Mouse (Mus musculus) spleen, embryonic (tissue): ENCODE measurements around the gene Olfr444.

Source experiments
- CTCF ChIA-PET: fragments of 350-600 bp; sonication (Branson Sonifier 250); formaldehyde crosslinking; loops from one replicate; lab custom pipeline; 2022; lab: Charles Lee

Olfr444 gene

GRCm38 (mm10) chr6:42948767-42949166 is at the start of gene Olfr444:
Gene Olfr444 (plus strand): TSS chr6:42949067.
- CTCF ChIA-PET = no interaction called here

GRCm38 (mm10) chr6:42900345-42900744 is 48.5 kb upstream of the Olfr444 start:
- CTCF ChIA-PET = no interaction called here

- CTCF ChIA-PET = no interaction called here
These were observed 40.3 kb upstream of the Olfr444 start, which contains the start of gene Olfr447 for GRCm38 (mm10) chr6:42908578-42908977. Gene Olfr447 (plus strand): TSS chr6:42908878.

- CTCF ChIA-PET = no interaction called here
These were observed 27.8 kb upstream of the Olfr444 start, which contains the start of gene Olfr446 for GRCm38 (mm10) chr6:42921077-42921476. Gene Olfr446 (plus strand): TSS chr6:42921377.

- CTCF ChIA-PET = no interaction called here
These were observed 31.5 kb downstream of the Olfr444 start for GRCm38 (mm10) chr6:42980377-42980776.
